Mouse (Mus musculus) adrenal gland, postnatal 25 days (tissue): ENCODE measurements around the gene Rhox2f. TPM values are rescaled to one million over a fixed set of nuclear protein-coding genes. Genes with fewer than 3 reads are reported as not detected.
"Not testable (repeated sequence)": the region's sequence is repeated elsewhere in the genome, so short reads cannot be mapped to it uniquely, and the experiment has no call there.

ENCODE experiments used
- DNase-seq: peaks from one replicate; pipeline ENCODE4 v3.0.0; 2021; ENCODE audit warnings: mixed read lengths
- long read RNA-seq: library from polyadenylated mRNA; stranded (forward); transcript quantifications from one replicate; pipeline ENCODE4 v2.0.0, GENCODE M21; 2021
- total RNA-seq: library from RNA; stranded (reverse); gene quantifications from 2 replicates; pipeline ENCODE4 v1.2.3, GENCODE M21; 2021

The Rhox2f gene
- not detected in 2 replicates for total RNA-seq
- long read RNA-seq: 0 reads

DNA sequence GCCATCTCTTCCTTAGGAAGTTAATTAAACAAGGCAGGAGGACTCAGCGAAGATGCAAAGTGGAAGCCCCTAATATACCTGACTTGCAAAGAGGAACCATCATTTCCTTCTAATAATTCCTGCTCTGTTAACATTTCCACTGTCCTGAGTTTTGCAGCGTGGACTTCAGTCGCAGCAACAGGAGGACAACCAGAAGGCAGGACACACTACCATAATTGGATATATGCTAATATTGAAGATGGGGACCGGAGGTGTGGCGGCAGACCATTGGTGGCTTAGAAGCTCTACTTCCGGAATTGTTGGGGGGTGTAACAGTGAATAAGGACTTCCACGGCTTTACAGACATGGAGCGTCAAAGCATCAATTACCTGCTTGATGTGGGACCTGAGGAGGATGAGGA lies at the start of gene Rhox2f:
Gene Rhox2f, plus strand, starts transcription at position 301 of the 400 bp plus-strand sequence.
- not testable (repeated sequence) for DNase-seq

DNA sequence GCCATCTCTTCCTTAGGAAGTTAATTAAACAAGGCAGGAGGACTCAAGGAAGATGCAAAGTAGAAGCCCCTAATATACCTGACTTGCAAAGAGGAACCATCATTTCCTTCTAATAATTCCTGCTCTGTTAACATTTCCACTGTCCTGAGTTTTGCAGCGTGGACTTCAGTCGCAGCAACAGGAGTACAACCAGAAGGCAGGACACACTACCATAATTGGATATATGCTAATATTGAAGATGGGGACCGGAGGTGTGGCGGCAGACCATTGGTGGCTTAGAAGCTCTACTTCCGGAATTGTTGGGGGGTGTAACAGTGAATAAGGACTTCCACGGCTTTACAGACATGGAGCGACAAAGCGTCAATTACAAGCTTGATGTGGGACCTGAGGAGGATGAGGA lies 41.1 kb upstream of the Rhox2f start, which contains the start of gene Rhox2e:
Gene Rhox2e, plus strand, starts transcription at position 301 of the 400 bp plus-strand sequence.
- DNase-seq: not testable (repeated sequence)

DNA sequence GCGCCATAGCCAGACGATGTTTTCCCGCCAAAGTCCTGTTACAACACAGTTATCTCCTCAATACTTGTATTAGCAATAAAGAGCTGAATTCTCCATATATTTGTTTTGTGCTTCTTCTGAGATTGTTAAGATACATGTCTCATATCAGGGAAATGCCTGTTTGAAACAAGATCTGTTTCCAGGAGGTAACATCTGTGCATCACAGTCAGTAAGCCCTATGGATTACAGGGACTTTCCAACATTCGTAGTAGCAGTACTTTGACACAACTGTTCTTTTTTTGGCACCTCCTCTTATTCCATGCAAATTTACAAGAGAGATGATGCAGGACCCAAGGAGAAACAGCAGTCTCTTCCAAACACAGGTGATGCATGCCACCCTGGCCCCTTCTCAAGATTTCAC lies 29.5 kb upstream of the Rhox2f start, which contains the start of gene Rhox3e:
Gene Rhox3e, plus strand, starts transcription at position 301 of the 400 bp plus-strand sequence.
- DNase-seq: not testable (repeated sequence)

DNA sequence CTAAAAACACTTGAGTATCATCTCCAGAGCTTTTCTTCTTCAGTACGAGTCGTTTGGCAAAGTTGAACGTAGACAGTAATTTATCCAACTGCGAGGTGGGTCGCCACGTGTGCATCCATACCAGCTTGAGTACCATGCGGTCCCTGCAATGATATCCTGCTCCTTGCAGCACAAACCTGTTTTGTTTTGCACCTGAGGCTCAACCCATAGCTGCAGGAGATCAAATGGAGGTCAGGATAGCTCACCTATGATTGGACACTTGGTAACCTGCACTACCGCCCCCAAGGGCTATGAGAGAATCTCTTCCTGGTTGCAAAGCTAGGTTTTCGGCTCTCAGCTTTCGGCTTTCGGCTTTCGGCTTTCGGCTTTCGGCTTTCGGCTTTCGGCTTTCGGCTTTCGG lies 14.1 kb upstream of the Rhox2f start, which contains the start of gene Rhox4e:
Gene Rhox4e, plus strand, starts transcription at position 301 of the 400 bp plus-strand sequence.
- not testable (repeated sequence) for DNase-seq

DNA sequence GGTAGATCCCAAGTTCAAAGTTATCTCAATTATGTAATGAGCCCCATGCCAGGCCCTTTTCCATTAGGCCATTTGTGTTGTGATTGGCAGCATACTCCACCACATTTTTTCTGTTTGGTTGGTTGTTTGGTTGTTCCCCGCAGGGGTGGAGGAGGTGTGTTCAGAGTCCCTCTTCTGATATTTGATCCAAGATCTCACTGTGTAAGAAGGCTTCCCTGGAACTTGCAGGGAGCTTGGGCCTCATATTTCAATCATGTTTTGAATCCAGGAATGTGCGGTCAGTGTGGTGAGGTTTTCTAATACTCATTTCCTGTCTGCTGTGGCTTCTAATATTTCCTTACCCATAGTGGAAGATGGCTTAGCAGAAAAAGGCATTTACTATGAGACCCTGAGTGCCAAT lies 1.4 kb downstream of the Rhox2f start:
- not testable (repeated sequence) for DNase-seq

DNA sequence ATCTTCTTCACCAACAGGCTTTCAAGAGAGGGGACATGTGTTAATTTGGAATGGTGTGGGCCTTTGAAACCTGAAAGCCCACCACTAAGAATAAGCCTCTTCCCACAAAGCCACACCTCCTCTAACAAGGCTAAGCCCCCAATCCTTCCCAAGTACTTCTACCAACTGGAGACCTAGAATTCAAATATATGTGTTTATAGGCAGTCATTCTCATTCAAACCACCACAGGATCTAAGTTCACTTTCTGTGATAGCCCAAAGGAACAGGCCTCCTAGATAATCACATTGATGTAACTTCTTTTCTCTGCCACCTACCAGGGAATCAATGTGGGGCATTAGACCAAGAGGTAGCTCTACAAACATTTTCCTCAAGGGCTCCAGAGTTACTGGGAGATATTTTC lies 9.5 kb downstream of the Rhox2f start, which contains the start of gene Rhox3f:
Gene Rhox3f, plus strand, starts transcription at position 301 of the 400 bp plus-strand sequence.
- DNase-seq: not testable (repeated sequence)

DNA sequence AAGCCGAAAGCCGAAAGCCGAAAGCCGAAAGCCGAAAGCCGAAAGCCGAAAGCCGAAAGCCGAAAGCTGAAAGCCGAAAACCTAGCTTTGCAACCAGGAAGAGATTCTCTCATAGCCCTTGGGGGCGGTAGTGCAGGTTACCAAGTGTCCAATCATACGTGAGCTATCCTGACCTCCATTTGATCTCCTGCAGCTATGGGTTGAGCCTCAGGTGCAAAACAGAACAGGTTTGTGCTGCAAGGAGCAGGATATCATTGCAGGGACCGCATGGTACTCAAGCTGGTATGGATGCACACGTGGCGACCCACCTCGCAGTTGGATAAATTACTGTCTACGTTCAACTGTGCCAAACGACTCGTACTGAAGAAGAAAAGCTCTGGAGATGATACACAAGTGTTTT lies 36.4 kb downstream of the Rhox2f start, which contains the start of gene Rhox4f:
Gene Rhox4f, minus strand, starts transcription at position 101 of the 400 bp plus-strand sequence.
- not testable (repeated sequence) for DNase-seq

Other genes starting within 250 kb of the Rhox2f start
- gene Rhox3a2, start 191.4 kb upstream of the Rhox2f start, total RNA-seq: not detected in 2 replicates
- gene Rhox4a2, start 180.6 kb upstream of the Rhox2f start, total RNA-seq: not detected in 2 replicates
- gene Rhox2b, start 159.3 kb upstream of the Rhox2f start, total RNA-seq: not detected in 2 replicates
- not detected in 2 replicates for gene Rhox4b, start 138.9 kb upstream of the Rhox2f start, total RNA-seq
- not detected in 2 replicates for gene Rhox2c, start 117.7 kb upstream of the Rhox2f start, total RNA-seq
- not detected in 2 replicates for gene Rhox3c, start 112.8 kb upstream of the Rhox2f start, total RNA-seq
- not detected in 2 replicates for gene Rhox4c, start 91.1 kb upstream of the Rhox2f start, total RNA-seq
- not detected in 2 replicates for gene Rhox2d, start 78.0 kb upstream of the Rhox2f start, total RNA-seq
- not detected in 2 replicates for gene Rhox4d, start 57.0 kb upstream of the Rhox2f start, total RNA-seq
- not detected in 2 replicates for gene Rhox2e, start 41.0 kb upstream of the Rhox2f start, total RNA-seq
- gene Rhox3e, start 29.4 kb upstream of the Rhox2f start, total RNA-seq: not detected in 2 replicates
- gene Rhox4e, start 14.0 kb upstream of the Rhox2f start, total RNA-seq: not detected in 2 replicates
- gene Rhox3f, start 9.6 kb downstream of the Rhox2f start, total RNA-seq: not detected in 2 replicates
- gene Rhox4f, start 36.3 kb downstream of the Rhox2f start, total RNA-seq: not detected in 2 replicates
- gene Rhox3g, start 57.2 kb downstream of the Rhox2f start, total RNA-seq: not detected in 2 replicates
- gene Rhox2g, start 72.1 kb downstream of the Rhox2f start, total RNA-seq: not detected in 2 replicates
- gene Rhox4g, start 79.9 kb downstream of the Rhox2f start, total RNA-seq: not detected in 2 replicates
- gene Rhox3h, start 97.4 kb downstream of the Rhox2f start, total RNA-seq: not detected in 2 replicates
- not detected in 2 replicates for gene Rhox2h, start 101.9 kb downstream of the Rhox2f start, total RNA-seq
- gene Rhox5, start 233.4 kb downstream of the Rhox2f start, total RNA-seq: not detected in 2 replicates